Mouse (Mus musculus) adrenal gland, adult 18-20 months (tissue): ENCODE results near the gene Actg1. TPM values are rescaled to one million over a fixed set of nuclear protein-coding genes. Genes with fewer than 3 reads are reported as not detected.

Source experiments
- DNase-seq, 2 experiments: peaks; one replicate each; pipeline ENCODE4 v3.0.0; 2021 to 2022; ENCODE audit warnings: low spot score in 2 of 2
- total RNA-seq, 2 experiments: library from RNA; stranded (reverse); gene quantifications; 1 replicate in 1 of 2; 2 replicates in 1 of 2; pipeline ENCODE4 v1.2.3; 2021

Gene Actg1
- total RNA-seq, 2 experiments from 2014 or later, result 972 to 2,157 TPM

- DNase-seq, result peak in 1 of 2 experiments; percentile 14
Measured at GRCm38 (mm10) chr11:120314721-120315415, 33.5 kb downstream of the Actg1 start.

GRCm38 (mm10) chr11:120313906-120314685, 34.2 kb downstream of the Actg1 start:
- DNase-seq, result no peak

- DNase-seq, result no peak
Measured at GRCm38 (mm10) chr11:120312069-120312468, 36.3 kb downstream of the Actg1 start.

- DNase-seq, result peak in 1 of 2 experiments; percentile 22
Measured at GRCm38 (mm10) chr11:120311561-120311960, 36.8 kb downstream of the Actg1 start.

DNA sequence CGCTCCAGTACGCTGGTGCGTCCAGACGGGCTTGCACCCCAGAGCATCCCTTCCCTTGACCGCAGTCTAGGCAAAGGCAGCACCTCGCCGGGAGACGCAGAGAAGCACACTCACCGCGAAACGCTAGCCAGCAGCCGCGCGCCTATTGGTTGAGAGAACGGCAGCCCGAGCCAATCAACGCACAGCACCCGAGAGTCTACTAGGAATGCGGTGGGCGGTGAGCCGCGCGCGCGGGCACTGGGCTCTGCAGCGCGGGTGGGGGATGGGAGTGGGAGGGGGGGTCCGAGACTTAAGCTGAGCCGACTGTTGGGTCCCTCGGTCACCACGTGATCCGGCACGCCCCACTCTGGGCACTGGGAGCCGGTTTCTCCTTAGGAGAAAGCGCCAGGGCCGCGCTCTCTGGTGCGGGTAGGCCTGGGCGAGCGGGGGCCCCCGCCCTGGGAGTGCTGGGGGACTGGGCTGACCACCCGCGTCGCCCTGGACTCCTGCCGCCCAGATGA, 37.5 kb downstream of the Actg1 start:
- peak; percentile 81 to 84 for DNase-seq

GRCm38 (mm10) chr11:120308441-120309320, 39.7 kb downstream of the Actg1 start:
- DNase-seq, result peak in 1 of 2 experiments; percentile 11

DNA sequence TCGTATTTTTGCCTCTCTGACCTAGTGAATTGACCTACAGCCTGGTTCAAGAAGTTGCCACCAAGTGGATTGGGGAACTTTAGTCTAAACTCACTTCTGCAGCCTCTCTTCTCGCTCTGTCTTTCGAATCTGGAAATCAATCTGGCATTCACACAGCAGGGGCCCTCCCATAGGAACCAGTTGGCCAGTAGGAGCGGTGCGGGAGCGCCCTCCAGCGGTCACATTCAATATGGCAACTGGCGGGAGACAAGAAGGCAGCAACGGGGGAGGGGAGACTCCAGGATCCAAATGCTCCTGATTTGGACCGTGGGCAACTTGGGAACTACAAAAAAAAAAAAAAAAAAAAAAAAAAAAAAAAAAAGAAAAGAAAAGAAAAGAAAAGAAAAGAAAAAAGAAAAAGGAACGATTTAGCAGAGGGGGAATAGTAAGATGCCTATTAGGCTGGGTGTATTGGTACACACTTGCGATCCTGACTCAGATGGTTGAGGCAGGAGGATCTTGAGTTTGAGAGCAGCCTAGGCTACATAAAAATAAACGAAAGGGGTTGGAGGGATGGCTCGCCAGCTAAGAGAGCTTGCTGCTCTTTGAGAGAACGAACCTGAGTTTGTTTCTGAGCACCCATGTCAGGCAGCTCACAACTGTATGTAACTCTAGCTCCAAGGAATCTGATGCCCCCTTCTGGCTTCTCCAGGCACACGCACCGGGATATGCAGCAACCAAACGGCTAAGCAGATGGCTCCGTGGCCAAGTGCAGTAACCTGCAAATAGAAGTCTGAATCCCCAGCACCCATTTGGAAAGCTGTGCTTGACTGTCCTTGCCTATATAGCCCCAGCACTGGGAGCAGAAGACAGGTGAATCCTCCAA, 40.5 kb downstream of the Actg1 start:
- peak; percentile 98 to 99 for DNase-seq

DNA sequence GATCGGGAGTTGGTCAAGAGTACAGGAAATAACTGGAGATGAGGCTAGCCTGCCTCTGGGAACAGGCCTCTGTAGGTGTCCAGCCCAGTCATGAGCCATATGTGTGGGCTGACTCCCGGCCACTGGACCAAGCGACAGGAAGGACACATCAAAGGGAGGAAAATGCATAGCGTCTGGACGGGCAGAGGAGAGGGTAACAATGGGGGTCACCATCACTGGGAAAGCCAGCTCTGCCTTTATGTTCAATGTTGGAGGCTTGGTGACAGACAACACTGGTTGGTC, 41.3 kb downstream of the Actg1 start:
- DNase-seq, result peak in 1 of 2 experiments; percentile 24

DNA sequence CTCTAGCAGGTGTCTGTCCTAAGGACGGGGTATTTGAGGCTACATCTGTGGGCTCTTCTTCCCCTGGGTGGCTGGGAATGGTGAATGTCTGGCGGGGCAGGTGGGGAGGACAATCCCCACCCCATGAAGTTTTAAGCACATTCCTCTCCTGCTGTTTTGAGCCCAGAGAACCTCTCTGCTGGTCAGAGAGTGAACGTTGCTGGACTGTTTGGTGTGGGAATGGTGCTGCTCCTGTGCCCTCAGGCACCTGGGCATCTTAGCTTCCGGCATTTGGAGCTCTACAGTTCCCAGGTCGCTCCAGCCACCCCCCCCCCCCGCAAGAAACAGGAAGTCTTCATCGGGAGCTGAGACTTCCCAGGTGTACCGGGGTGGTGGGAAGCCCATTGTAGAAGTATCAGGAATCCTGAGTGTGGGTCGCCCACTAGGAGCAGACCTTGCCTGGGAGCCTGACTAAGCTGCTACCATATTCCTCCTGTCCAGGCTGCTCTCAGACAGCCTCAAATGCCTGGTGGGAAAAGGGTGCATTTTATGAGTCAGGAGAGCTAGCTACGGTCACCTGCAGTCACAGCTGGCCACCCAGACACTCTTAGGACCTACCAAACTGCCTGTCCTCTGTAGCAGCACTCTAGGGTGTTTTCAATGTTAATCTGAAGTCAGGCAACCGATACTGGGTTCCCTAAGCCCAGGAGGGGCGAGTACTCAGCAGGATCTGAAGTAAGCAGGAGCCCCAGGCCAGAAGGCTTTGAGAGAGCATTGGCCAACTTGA, 41.8 kb downstream of the Actg1 start:
- DNase-seq, result peak in 1 of 2 experiments; percentile 15

GRCm38 (mm10) chr11:120305535-120306365, 42.6 kb downstream of the Actg1 start:
- no peak for DNase-seq

DNA sequence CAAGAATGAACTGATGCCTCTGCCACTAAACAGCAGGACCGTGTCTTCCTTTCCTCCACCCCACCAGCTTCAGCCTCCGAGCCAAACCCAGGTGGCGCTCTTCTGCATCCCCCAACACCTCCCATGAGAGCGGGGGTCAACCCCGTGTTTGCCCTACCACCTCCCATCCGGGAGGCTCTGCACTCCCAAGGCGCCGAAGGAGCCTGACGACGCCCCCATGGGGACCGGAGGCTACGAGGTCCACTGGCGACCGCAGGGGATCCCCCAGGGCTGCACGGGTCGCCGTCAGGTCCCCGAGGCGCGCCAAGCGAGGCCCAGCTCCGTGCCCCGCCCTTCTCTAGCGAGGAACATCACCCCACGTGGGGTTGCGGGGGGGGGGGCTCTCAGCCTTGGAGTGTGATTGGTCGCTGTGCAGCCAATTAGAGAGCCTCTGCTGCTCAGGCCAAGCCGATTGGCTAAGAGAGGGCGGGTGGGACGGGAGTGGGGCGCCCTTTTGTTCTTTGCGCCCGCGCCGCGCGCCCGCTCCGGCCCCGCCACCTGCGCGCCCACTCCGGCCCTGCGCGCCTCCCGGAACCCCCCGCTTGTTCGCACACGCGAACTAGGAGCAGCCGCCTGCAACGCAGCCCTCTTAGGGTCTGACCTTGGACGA, 43.3 kb downstream of the Actg1 start:
- peak; percentile 76 to 83 for DNase-seq

DNA sequence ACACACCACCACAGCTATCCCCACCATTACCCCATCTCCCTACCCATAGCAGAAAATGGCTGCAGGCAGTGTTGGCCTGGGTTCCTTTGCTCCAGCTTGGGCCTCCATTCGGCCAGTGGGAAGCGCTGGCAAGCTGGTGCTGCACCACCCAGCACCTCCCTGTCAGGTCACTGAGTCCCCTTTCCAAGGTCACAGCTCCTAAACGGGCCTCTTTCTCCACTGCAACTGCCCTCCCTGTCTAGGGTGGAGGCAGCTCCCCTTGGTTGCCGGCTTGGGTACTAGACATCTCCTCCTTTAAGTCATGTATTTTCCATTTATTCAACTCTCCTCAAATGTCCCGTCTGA, 44.0 kb downstream of the Actg1 start:
- no peak for DNase-seq

- no peak for DNase-seq
Measured at GRCm38 (mm10) chr11:120303559-120304349, 44.6 kb downstream of the Actg1 start.

DNA sequence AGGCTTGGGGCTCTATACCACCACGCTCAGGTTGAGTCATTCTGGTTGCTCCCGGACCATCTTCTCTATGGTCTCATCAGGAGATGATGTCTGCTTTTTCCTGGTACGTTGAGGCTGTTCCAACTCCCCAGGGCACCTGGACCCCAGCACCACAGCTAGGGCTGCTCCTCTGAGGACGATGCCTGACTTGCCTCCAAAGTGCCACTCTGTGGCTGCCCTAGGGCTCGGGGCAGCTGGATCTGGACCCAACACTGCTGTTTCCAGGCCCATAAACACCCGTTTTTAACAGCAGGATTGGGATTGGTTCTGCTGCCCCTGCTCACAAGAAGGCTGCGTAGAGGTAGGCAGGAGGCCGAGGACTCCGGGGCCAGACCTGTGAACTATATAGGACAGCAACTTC, 45.2 kb downstream of the Actg1 start:
- no peak for DNase-seq

DNA sequence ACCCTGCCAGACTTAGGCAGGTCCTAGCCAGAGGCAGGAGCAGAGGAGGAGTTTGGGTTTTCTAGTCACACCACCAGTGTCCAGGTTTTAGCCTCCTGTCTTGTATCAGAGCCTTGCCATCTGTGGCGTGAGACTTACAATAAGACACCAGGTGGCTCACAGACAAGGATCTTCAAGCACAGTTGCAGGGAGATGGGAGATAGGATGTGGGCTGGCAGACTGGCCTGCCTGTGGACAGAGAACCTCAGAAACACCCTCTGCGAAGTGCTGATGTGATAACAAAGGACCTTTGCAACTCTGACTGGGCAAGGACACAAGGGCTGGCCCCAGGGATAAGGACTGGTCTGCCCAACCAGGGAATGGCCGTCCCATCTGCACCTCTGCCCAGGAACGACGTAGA, 48.9 kb downstream of the Actg1 start:
- DNase-seq, result no peak

- DNase-seq, result no peak
Measured at GRCm38 (mm10) chr11:120298441-120299141, 49.8 kb downstream of the Actg1 start.

DNA sequence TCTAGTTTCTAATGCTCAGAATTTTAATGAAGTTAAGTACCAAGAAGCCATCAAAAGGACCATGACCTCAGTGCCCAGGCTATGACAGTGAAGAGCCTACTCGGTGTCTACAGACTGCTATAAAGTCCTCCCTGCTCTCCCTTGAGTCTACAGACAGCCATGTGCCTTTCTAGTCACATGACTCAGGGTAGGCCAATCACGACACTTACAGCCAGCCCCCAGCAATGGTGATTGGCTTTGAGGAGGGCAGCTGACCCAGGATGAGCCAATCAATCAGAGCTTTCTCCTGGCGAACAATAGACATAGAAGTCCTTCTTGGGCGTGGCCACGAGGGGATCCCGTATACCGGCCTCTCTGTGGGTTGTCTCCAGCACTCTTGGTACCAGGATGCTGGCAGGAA, 50.6 kb downstream of the Actg1 start:
- DNase-seq, result no peak
